Mouse (Mus musculus) heart, embryonic 10.5 days (tissue): ENCODE measurements around the gene Gm45837. TPM values are rescaled to one million over a fixed set of nuclear protein-coding genes. Genes with fewer than 3 reads are reported as not detected.

ENCODE experiments used
- DNase-seq: peaks from one replicate; pipeline ENCODE4 v3.0.0-alpha.2; 2017; ENCODE audit warnings: low spot score
- H3K27ac ChIP-seq: fragments of 300-500 bp; sonication (generic); 2 replicates; pipeline ENCODE4 v1.5.1; 2016; ENCODE audit warnings: mild to moderate bottlenecking
- H3K27me3 ChIP-seq: fragments of 300-500 bp; sonication (generic); 2 replicates; pipeline ENCODE4 v1.6.1; 2016; ENCODE audit warnings: mild to moderate bottlenecking; ENCODE audit not compliant: poor library complexity, insufficient read depth, severe bottlenecking
- H3K36me3 ChIP-seq: fragments of 300-500 bp; sonication (generic); 2 replicates; pipeline ENCODE4 v1.6.1; 2016; ENCODE audit warnings: mild to moderate bottlenecking, moderate library complexity
- H3K4me1 ChIP-seq: fragments of 300-500 bp; sonication (generic); 2 replicates; pipeline ENCODE4 v1.6.1; 2016; ENCODE audit warnings: mild to moderate bottlenecking
- H3K4me3 ChIP-seq: fragments of 300-500 bp; sonication (generic); 2 replicates; pipeline ENCODE4 v1.5.1; 2016; ENCODE audit warnings: mild to moderate bottlenecking, moderate library complexity
- H3K9me3 ChIP-seq: fragments of 300-500 bp; sonication (generic); 2 replicates; pipeline ENCODE4 v1.6.1; 2016; ENCODE audit warnings: mild to moderate bottlenecking, moderate library complexity
- WGBS: fragments of 180-500 bp; shearing (Covaris S2); methylation state at CpG from one replicate; pipeline ENCODE4 v1.1.7; 2016; 5-methylcytosine and 5-hydroxymethylcytosine counted together
- polyA plus RNA-seq: library from polyadenylated mRNA; unstranded; fragments of >200 nt; fragmentation: Nextera tagmentation; extraction: Ambion mirVana; gene quantifications from 2 replicates; pipeline ENCODE4 v1.2.1, GENCODE M21; 2016

The Gm45837 gene
- polyA plus RNA-seq, 1 experiment from 2014 or later, result not detected

GRCm38 (mm10) chr7:101394569-101394968 is 16.1 kb upstream of the Gm45837 start:
- Histone ChIP-seq H3K4me3 (0 out of 2 replicates have a peak overlapping the region, but pooled peaks have one; percentile 15), H3K4me1 (peaks cover 55% of the 10 kb centered on the region), H3K27ac (peak overlapping the region; percentile 77), H3K9me3 (no peaks in the 10 kb centered on the region), H3K27me3 (peaks cover 4% of the 10 kb centered on the region; the same call in 1 of the 2 replicates), H3K36me3 (peaks cover 35% of the 10 kb centered on the region)
- 72% methylated on average over 3 of the region's 3 CpGs for WGBS
- DNase-seq, result no peak

- 0 out of 2 replicates have a peak overlapping the region, but pooled peaks have one; percentile 1 for H3K27ac ChIP-seq
- no peak for DNase-seq
- H3K9me3 ChIP-seq, result no peaks in the 10 kb centered on the region
- peaks cover 4% of the 10 kb centered on the region; the same call in 1 of the 2 replicates for H3K27me3 ChIP-seq
- 88% methylated on average over 2 of the region's 2 CpGs for WGBS
- H3K4me3 ChIP-seq, result no peak overlapping the region
- H3K36me3 ChIP-seq, result peaks cover 44% of the 10 kb centered on the region
- H3K4me1 ChIP-seq, result peaks cover 50% of the 10 kb centered on the region
Measured at GRCm38 (mm10) chr7:101395471-101395870, 15.2 kb upstream of the Gm45837 start.

GRCm38 (mm10) chr7:101397175-101397574 is 13.5 kb upstream of the Gm45837 start:
- Histone ChIP-seq H3K4me3 (no peak overlapping the region), H3K27ac (no peak overlapping the region), H3K4me1 (peaks cover 33% of the 10 kb centered on the region), H3K9me3 (no peaks in the 10 kb centered on the region), H3K27me3 (peaks cover 4% of the 10 kb centered on the region; the same call in 1 of the 2 replicates), H3K36me3 (peaks cover 60% of the 10 kb centered on the region)
- no peak for DNase-seq
- 78% methylated on average over 4 of the region's 4 CpGs for WGBS

GRCm38 (mm10) chr7:101401510-101401909 is 9.2 kb upstream of the Gm45837 start:
- 78% methylated on average over 7 of the region's 7 CpGs for WGBS
- Histone ChIP-seq H3K9me3 (no peaks in the 10 kb centered on the region), H3K36me3 (peaks cover 72% of the 10 kb centered on the region), H3K27me3 (peaks cover 4% of the 10 kb centered on the region; the same call in 1 of the 2 replicates), H3K4me1 (peaks cover 21% of the 10 kb centered on the region), H3K27ac (no peak overlapping the region), H3K4me3 (no peak overlapping the region)
- DNase-seq, result no peak

- Histone ChIP-seq H3K4me1 (peaks cover 26% of the 10 kb centered on the region), H3K9me3 (no peaks in the 10 kb centered on the region), H3K27ac (no peak overlapping the region), H3K4me3 (no peak overlapping the region), H3K36me3 (peaks cover 51% of the 10 kb centered on the region), H3K27me3 (peaks cover 4% of the 10 kb centered on the region; the same call in 1 of the 2 replicates)
- no peak for DNase-seq
- 89% methylated on average over 5 of the region's 5 CpGs for WGBS
Measured at GRCm38 (mm10) chr7:101403831-101404230, 6.9 kb upstream of the Gm45837 start.

- Histone ChIP-seq H3K27me3 (peaks cover 34% of the 10 kb centered on the region), H3K27ac (no peak overlapping the region), H3K4me1 (peaks cover 40% of the 10 kb centered on the region), H3K9me3 (no peaks in the 10 kb centered on the region), H3K36me3 (peaks cover 13% of the 10 kb centered on the region), H3K4me3 (no peak overlapping the region)
- DNase-seq, result peak; percentile 94
Measured at GRCm38 (mm10) chr7:101412796-101413195, 2.1 kb downstream of the Gm45837 start.

- Histone ChIP-seq H3K27me3 (peaks cover 48% of the 10 kb centered on the region), H3K9me3 (no peaks in the 10 kb centered on the region), H3K4me3 (no peak overlapping the region), H3K4me1 (peaks cover 40% of the 10 kb centered on the region), H3K36me3 (peaks cover 9% of the 10 kb centered on the region), H3K27ac (peak overlapping the region; percentile 56; the same call in 1 of the 2 replicates)
- WGBS, result 28% methylated on average over 4 of the region's 4 CpGs
- no peak for DNase-seq
Measured at GRCm38 (mm10) chr7:101414209-101414608, 3.5 kb downstream of the Gm45837 start.

GRCm38 (mm10) chr7:101414661-101415511 is 4.2 kb downstream of the Gm45837 start:
- whole genome bisulfite sequencing, result 23% methylated on average over 7 of the region's 7 CpGs
- Histone ChIP-seq H3K9me3 (no peaks in the 10 kb centered on the region), H3K27ac (peak overlapping the region; percentile 56), H3K36me3 (peaks cover 8% of the 10 kb centered on the region; the same call in 1 of the 2 replicates), H3K4me3 (no peak overlapping the region), H3K27me3 (peaks cover 55% of the 10 kb centered on the region), H3K4me1 (peaks cover 40% of the 10 kb centered on the region)
- no peak for DNase-seq

GRCm38 (mm10) chr7:101415512-101416100 is 4.9 kb downstream of the Gm45837 start:
- peak overlapping the region; percentile 19; the same call in 1 of the 2 replicates for H3K27ac ChIP-seq

GRCm38 (mm10) chr7:101416391-101416790 is 5.7 kb downstream of the Gm45837 start:
- Histone ChIP-seq H3K27me3 (peaks cover 70% of the 10 kb centered on the region), H3K9me3 (no peaks in the 10 kb centered on the region), H3K36me3 (peaks cover 1% of the 10 kb centered on the region; the same call in 1 of the 2 replicates), H3K4me3 (no peak overlapping the region), H3K4me1 (peaks cover 40% of the 10 kb centered on the region), H3K27ac (no peak overlapping the region)
- 62% methylated on average over 5 of the region's 5 CpGs for WGBS
- DNase-seq, result no peak

More at GRCm38 (mm10) chr7:101415512-101416100, 4.9 kb downstream of the Gm45837 start:
- whole genome bisulfite sequencing, result 37% methylated on average over 8 of the region's 8 CpGs
- no peak overlapping the region for H3K4me3 ChIP-seq
- no peak for DNase-seq
- peaks cover 62% of the 10 kb centered on the region for H3K27me3 ChIP-seq
- H3K36me3 ChIP-seq, result peaks cover 4% of the 10 kb centered on the region; the same call in 1 of the 2 replicates
- peaks cover 40% of the 10 kb centered on the region for H3K4me1 ChIP-seq
- H3K9me3 ChIP-seq, result no peaks in the 10 kb centered on the region

- 6% methylated on average over 27 of the region's 27 CpGs for WGBS
- H3K36me3 ChIP-seq, result no peaks in the 10 kb centered on the region
- H3K27ac ChIP-seq, result no peak overlapping the region
- H3K4me3 ChIP-seq, result no peak overlapping the region
- no peak for DNase-seq
- peaks cover 75% of the 10 kb centered on the region for H3K27me3 ChIP-seq
- H3K4me1 ChIP-seq, result peaks cover 32% of the 10 kb centered on the region
- no peaks in the 10 kb centered on the region for H3K9me3 ChIP-seq
Measured at GRCm38 (mm10) chr7:101419013-101419770, 8.5 kb downstream of the Gm45837 start.

- H3K36me3 ChIP-seq, result no peaks in the 10 kb centered on the region
- 18% methylated on average over 6 of the region's 6 CpGs for WGBS
- H3K4me1 ChIP-seq, result peaks cover 12% of the 10 kb centered on the region
- peaks cover 80% of the 10 kb centered on the region for H3K27me3 ChIP-seq
- H3K4me3 ChIP-seq, result no peak within 1 kb of the TSS
- no peaks in the 10 kb centered on the region for H3K9me3 ChIP-seq
- DNase-seq, result no peak
- no peak within 1 kb of the TSS for H3K27ac ChIP-seq
Measured at GRCm38 (mm10) chr7:101421529-101421928, 10.8 kb downstream of the Gm45837 start, which contains the start of gene Pde2a. TSS of gene Pde2a (plus strand) at chr7:101421691.
